Mouse (Mus musculus) C2C12 (cell line): ENCODE results near the gene Pde10a.

Experiments
- CTCF ChIP-seq: IDR thresholded peaks from one replicate; pipeline ENCODE4 v1.5.1; 2011; ENCODE audit not compliant: control insufficient read depth, insufficient read depth, insufficient read length
- FOSL1 ChIP-seq: IDR thresholded peaks from one replicate; pipeline ENCODE4 v1.8.0; 2011; ENCODE audit warnings: mild to moderate bottlenecking, low read length; ENCODE audit not compliant: poor library complexity, insufficient read depth, severe bottlenecking
- MYOG ChIP-seq: IDR thresholded peaks from one replicate; pipeline ENCODE4 v1.6.1; 2011; ENCODE audit not compliant: control insufficient read depth, insufficient read length; ENCODE audit errors: extremely low read depth
- USF1 ChIP-seq: IDR thresholded peaks from one replicate; pipeline ENCODE4 v1.6.1; 2011; ENCODE audit warnings: low read depth, mild to moderate bottlenecking, control low read depth, moderate library complexity

- no peak for TF ChIP-seq MYOG
- TF ChIP-seq CTCF, result no peak
- TF ChIP-seq USF1, result no peak
- TF ChIP-seq FOSL1, result no peak
Observed at GRCm38 (mm10) chr17:8815376-8815775, 290.2 kb downstream of the Pde10a start.
